Mouse (Mus musculus): Measurements from ENCODE around the gene Spint1. TPM values are rescaled to one million over a fixed set of nuclear protein-coding genes. Genes with fewer than 3 reads are reported as not detected.

Spint1 gene
- polyA plus RNA-seq (2014; fragmentation: Illumina TruSeq; extraction: RNeasy Lipid Tissue Mini Kit (QIAGEN cat#74804); ENCODE audit: low read depth, low replicate concordance) = 50.8 TPM

GRCm38 (mm10) chr2:119237210-119237870, at the start of gene Spint1:
Spint1 (plus strand) TSS chr2:119237362.

DNA sequence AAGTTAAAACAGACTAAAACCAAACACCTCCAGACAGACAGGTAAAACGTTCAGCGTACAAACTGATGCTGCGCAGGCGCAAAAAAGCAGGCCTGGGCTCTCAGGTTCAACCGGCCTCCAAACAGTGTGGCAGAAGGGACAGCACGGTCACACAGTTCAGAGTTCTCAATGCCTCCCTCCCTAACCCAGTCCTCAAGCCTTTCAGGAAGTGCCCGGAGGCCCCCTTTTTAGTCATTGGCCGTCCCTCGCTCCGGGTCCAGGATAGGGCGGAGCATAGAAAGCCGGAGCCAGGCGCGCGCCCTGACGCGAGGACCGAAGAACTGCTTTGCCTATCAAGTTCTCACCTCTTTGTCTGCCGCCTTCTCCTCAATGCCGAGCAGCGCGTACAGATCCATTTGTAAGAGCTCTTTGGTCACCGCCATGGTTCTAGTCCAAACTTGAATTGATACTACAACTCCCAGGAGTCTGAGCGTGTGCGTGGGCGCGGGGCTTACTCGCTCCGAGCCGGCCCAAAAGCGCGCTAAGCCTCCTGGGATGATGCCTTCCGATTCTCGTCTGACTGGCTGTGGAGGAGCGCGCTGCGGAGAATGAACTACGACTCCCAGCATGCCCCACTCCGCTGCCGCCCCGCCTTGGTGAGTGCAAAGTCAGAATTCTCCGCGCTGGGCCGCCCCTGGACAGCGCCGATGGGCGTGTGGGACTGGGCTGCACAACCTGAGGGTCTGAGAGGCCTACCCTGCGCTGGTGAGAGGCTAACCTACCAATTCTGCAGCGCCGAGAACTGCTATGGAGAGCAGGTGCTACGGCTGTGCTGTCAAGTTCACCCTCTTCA, 28.6 kb upstream of the Spint1 start, which contains the start of the genes Zfyve19 and Dnajc17:
Zfyve19 (plus strand) TSS at position 274 of the 832 bp plus-strand sequence.
Dnajc17 (minus strand) TSS at position 452 of the 832 bp plus-strand sequence.

GRCm38 (mm10) chr2:119229775-119230704, 7.1 kb upstream of the Spint1 start, which contains the start of gene Ppp1r14d:
Ppp1r14d (minus strand) TSS chr2:119229906.

DNA sequence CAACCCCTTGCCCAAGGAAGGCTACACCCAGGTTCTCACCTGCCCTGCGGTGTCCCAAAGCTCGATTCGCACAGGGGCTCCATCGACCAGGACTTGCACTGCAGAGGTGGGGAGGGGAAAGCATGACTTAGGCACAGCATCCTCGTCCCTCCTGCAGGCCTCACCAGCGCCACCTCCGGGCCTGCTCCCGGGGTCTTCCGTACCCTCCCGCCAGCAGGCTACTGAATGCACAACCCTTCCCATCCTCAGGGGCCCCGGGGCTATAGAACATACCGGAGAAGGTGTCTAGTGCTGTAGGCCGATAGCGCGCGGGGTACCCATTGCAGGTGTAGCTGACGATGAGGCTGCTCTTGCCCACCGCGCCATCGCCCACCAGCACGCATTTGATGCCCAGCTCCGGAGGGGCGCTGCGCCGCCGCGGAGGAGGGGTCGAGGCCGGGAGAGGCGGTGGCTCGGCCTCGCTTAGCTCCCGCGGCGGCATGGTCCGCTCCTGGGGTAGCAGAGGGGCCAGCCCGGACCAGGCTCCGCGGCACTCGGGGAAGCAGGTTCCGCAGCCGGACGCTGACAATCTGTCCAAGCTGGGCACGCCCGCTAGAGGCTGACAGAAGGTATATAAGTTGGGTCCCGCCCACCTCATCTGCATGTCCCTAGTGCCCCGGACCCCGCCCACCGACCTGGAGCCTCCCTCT, 33.6 kb downstream of the Spint1 start, which contains the start of gene Rhov:
Rhov (minus strand) TSS at position 630 of the 689 bp plus-strand sequence.

DNA sequence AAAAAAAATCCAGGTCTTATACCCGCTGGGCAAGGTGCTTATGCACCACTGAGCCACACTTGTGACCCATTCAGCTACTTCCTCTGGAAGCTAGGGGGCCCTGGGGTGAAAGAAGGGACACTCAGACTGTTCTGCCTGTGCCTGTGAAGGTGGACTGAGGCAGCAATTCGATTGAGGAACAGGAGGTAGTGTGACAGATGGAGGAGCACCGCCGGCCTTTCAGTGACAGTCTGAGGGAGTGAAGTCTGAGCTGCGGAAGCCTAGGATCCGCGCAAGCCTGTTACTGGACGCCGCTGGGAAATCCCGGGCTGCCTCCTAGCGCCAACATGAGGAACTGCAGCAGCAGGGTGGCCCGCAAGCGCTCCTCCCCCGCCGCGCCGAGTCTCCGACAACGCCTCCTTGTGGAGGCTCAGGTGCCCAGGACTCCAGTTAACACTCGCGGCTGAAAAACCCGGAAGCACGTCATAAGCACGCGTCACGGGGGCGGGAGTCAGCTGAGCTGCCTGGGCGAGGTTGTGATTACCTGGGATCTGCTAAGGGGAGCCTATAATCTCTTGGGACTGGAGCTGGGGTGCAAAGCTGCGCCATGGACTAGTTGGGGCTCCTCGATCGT, 51.2 kb downstream of the Spint1 start, which contains the start of gene Vps18:
Vps18 (plus strand) TSS at position 471 of the 613 bp plus-strand sequence.

Other genes with a start within 250 kb of the Spint1 start
- 36.6 TPM for gene Ccdc32, start 208.0 kb upstream of the Spint1 start, polyA plus RNA-seq (2014; fragmentation: Illumina TruSeq; extraction: RNeasy Lipid Tissue Mini Kit (QIAGEN cat#74804); ENCODE audit: low read depth, low replicate concordance)
- gene Rpusd2, start 202.6 kb upstream of the Spint1 start, polyA plus RNA-seq (2014; fragmentation: Illumina TruSeq; extraction: RNeasy Lipid Tissue Mini Kit (QIAGEN cat#74804); ENCODE audit: low read depth, low replicate concordance) = 4.1 TPM
- gene Knl1, start 190.2 kb upstream of the Spint1 start, polyA plus RNA-seq (2014; fragmentation: Illumina TruSeq; extraction: RNeasy Lipid Tissue Mini Kit (QIAGEN cat#74804); ENCODE audit: low read depth, low replicate concordance) = 9.7 TPM
- gene Rad51, start 124.6 kb upstream of the Spint1 start, polyA plus RNA-seq (2014; fragmentation: Illumina TruSeq; extraction: RNeasy Lipid Tissue Mini Kit (QIAGEN cat#74804); ENCODE audit: low read depth, low replicate concordance) = 8.2 TPM
- gene Rmdn3, start 80.3 kb upstream of the Spint1 start, polyA plus RNA-seq (2014; fragmentation: Illumina TruSeq; extraction: RNeasy Lipid Tissue Mini Kit (QIAGEN cat#74804); ENCODE audit: low read depth, low replicate concordance) = 47.9 TPM
- not detected for gene Gchfr, start 69.6 kb upstream of the Spint1 start, polyA plus RNA-seq (2014; fragmentation: Illumina TruSeq; extraction: RNeasy Lipid Tissue Mini Kit (QIAGEN cat#74804); ENCODE audit: low read depth, low replicate concordance)
- gene Gm14137, start 62.9 kb upstream of the Spint1 start, polyA plus RNA-seq (2014; fragmentation: Illumina TruSeq; extraction: RNeasy Lipid Tissue Mini Kit (QIAGEN cat#74804); ENCODE audit: low read depth, low replicate concordance) = 1.6 TPM
- gene Zfyve19, start 28.7 kb upstream of the Spint1 start, polyA plus RNA-seq (2014; fragmentation: Illumina TruSeq; extraction: RNeasy Lipid Tissue Mini Kit (QIAGEN cat#74804); ENCODE audit: low read depth, low replicate concordance) = 5.5 TPM
- 0.79 TPM for gene Dnajc17, start 28.6 kb upstream of the Spint1 start, polyA plus RNA-seq (2014; fragmentation: Illumina TruSeq; extraction: RNeasy Lipid Tissue Mini Kit (QIAGEN cat#74804); ENCODE audit: low read depth, low replicate concordance)
- gene Ppp1r14d, start 7.5 kb upstream of the Spint1 start, polyA plus RNA-seq (2014; fragmentation: Illumina TruSeq; extraction: RNeasy Lipid Tissue Mini Kit (QIAGEN cat#74804); ENCODE audit: low read depth, low replicate concordance) = 62.5 TPM
- gene Rhov, start 33.9 kb downstream of the Spint1 start, polyA plus RNA-seq (2014; fragmentation: Illumina TruSeq; extraction: RNeasy Lipid Tissue Mini Kit (QIAGEN cat#74804); ENCODE audit: low read depth, low replicate concordance) = not detected
- gene Vps18, start 51.4 kb downstream of the Spint1 start, polyA plus RNA-seq (2014; fragmentation: Illumina TruSeq; extraction: RNeasy Lipid Tissue Mini Kit (QIAGEN cat#74804); ENCODE audit: low read depth, low replicate concordance) = 0.22 TPM
- 0.76 TPM for gene Dll4, start 88.4 kb downstream of the Spint1 start, polyA plus RNA-seq (2014; fragmentation: Illumina TruSeq; extraction: RNeasy Lipid Tissue Mini Kit (QIAGEN cat#74804); ENCODE audit: low read depth, low replicate concordance)
- 0.54 TPM for gene Chac1, start 113.9 kb downstream of the Spint1 start, polyA plus RNA-seq (2014; fragmentation: Illumina TruSeq; extraction: RNeasy Lipid Tissue Mini Kit (QIAGEN cat#74804); ENCODE audit: low read depth, low replicate concordance)
- 26.8 TPM for gene Ino80, start 240.3 kb downstream of the Spint1 start, polyA plus RNA-seq (2014; fragmentation: Illumina TruSeq; extraction: RNeasy Lipid Tissue Mini Kit (QIAGEN cat#74804); ENCODE audit: low read depth, low replicate concordance)

All from sigmoid colon, adult 10 weeks (tissue).